Mouse (Mus musculus) monocyte, adult 5-6 weeks (primary cell): ENCODE data around the gene Gm11595. TPM values are rescaled to one million over a fixed set of nuclear protein-coding genes. Genes with fewer than 3 reads are reported as not detected.
"Not testable (repeated sequence)": the region's sequence is repeated elsewhere in the genome, so short reads cannot be mapped to it uniquely, and the experiment has no call there.

Source experiments
- ATAC-seq: fragments of 153-309, 156-312 bp; replicated peaks from 2 replicates; pipeline ENCODE4 v1.8.0; 2017; ENCODE audit warnings: mild to moderate bottlenecking; ENCODE audit not compliant: low TSS enrichment, insufficient number of reproducible peaks, severe bottlenecking, poor library complexity, low FRiP score
- total RNA-seq: library from RNA; stranded (forward); fragments of 200-1000, 200-491, 200-594 nt; gene quantifications from 3 replicates; pipeline ENCODE4 v1.2.3, GENCODE M21; 2017

The Gm11595 gene
- total RNA-seq = not detected in 3 replicates

- not testable (repeated sequence) for ATAC-seq
These were observed at the start of gene Gm11595 for GRCm38 (mm10) chr11:99772813-99773212. Gene Gm11595, minus strand, starts transcription at chr11:99772913.

- not testable (repeated sequence) for ATAC-seq
These were observed 42.9 kb upstream of the Gm11595 start, which contains the start of gene Gm11564 for GRCm38 (mm10) chr11:99815566-99815965. Gene Gm11564, minus strand, starts transcription at chr11:99815666.

- ATAC-seq = not testable (repeated sequence)
These were observed 37.1 kb upstream of the Gm11595 start, which contains the start of gene Krtap4-13 for GRCm38 (mm10) chr11:99809792-99810191. Gene Krtap4-13, minus strand, starts transcription at chr11:99809892.

GRCm38 (mm10) chr11:99804346-99804745 lies 31.6 kb upstream of the Gm11595 start, which contains the start of gene Gm11554:
Gene Gm11554, minus strand, starts transcription at chr11:99804446.
- not testable (repeated sequence) for ATAC-seq

GRCm38 (mm10) chr11:99798832-99799231 lies 26.1 kb upstream of the Gm11595 start, which contains the start of gene Gm11569:
Gene Gm11569, minus strand, starts transcription at chr11:99798932.
- not testable (repeated sequence) for ATAC-seq

GRCm38 (mm10) chr11:99793367-99793766 lies 20.7 kb upstream of the Gm11595 start, which contains the start of gene Gm11596:
Gene Gm11596, minus strand, starts transcription at chr11:99793467.
- ATAC-seq = no peak

GRCm38 (mm10) chr11:99784900-99785299 lies 12.2 kb upstream of the Gm11595 start, which contains the start of gene Krtap4-9:
Gene Krtap4-9, plus strand, starts transcription at chr11:99785200.
- not testable (repeated sequence) for ATAC-seq

- ATAC-seq = no peak
These were observed 7.9 kb upstream of the Gm11595 start, which contains the start of gene Krtap4-8 for GRCm38 (mm10) chr11:99780604-99781003. Gene Krtap4-8, minus strand, starts transcription at chr11:99780704.

- no peak for ATAC-seq
These were observed 5.7 kb upstream of the Gm11595 start for GRCm38 (mm10) chr11:99778401-99778800.

GRCm38 (mm10) chr11:99768410-99768809 lies 4.3 kb downstream of the Gm11595 start:
- ATAC-seq = no peak

- ATAC-seq = no peak
These were observed 13.8 kb downstream of the Gm11595 start for GRCm38 (mm10) chr11:99758877-99759276.

- no peak for ATAC-seq
These were observed 28.7 kb downstream of the Gm11595 start for GRCm38 (mm10) chr11:99743985-99744384.

GRCm38 (mm10) chr11:99734190-99734589 lies 38.5 kb downstream of the Gm11595 start, which contains the start of gene Gm14180:
Gene Gm14180, minus strand, starts transcription at chr11:99734290.
- ATAC-seq = no peak

- ATAC-seq = no peak
These were observed 48.7 kb downstream of the Gm11595 start for GRCm38 (mm10) chr11:99724061-99724460.

Other genes starting within 250 kb of the Gm11595 start
- gene Krt40, start 229.8 kb downstream of the Gm11595 start, total RNA-seq = not detected in 3 replicates
- not detected in 3 replicates for gene Krtap3-3, start 222.0 kb downstream of the Gm11595 start, total RNA-seq
- gene Krtap3-2, start 216.1 kb downstream of the Gm11595 start, total RNA-seq = not detected in 3 replicates
- gene Gm11939, start 213.4 kb downstream of the Gm11595 start, total RNA-seq = not detected in 3 replicates
- gene Krtap3-1, start 206.3 kb downstream of the Gm11595 start, total RNA-seq = not detected in 3 replicates
- gene Krtap1-5, start 191.9 kb downstream of the Gm11595 start, total RNA-seq = not detected in 3 replicates
- not detected in 3 replicates for gene Krtap1-4, start 189.3 kb downstream of the Gm11595 start, total RNA-seq
- gene Krtap1-3, start 181.6 kb downstream of the Gm11595 start, total RNA-seq = not detected in 3 replicates
- not detected in 3 replicates for gene Krtap9-3, start 174.8 kb downstream of the Gm11595 start, total RNA-seq
- not detected in 3 replicates for gene Gm11938, start 169.6 kb downstream of the Gm11595 start, total RNA-seq
- gene Gm11937, start 162.7 kb downstream of the Gm11595 start, total RNA-seq = not detected in 3 replicates
- gene Krtap2-4, start 158.1 kb downstream of the Gm11595 start, total RNA-seq = not detected in 3 replicates
- gene Gm11562, start 152.5 kb downstream of the Gm11595 start, total RNA-seq = not detected in 3 replicates
- not detected in 3 replicates for gene Krtap4-1, start 144.7 kb downstream of the Gm11595 start, total RNA-seq
- gene Krtap4-2, start 137.8 kb downstream of the Gm11595 start, total RNA-seq = not detected in 3 replicates
- not detected in 3 replicates for gene Krtap4-7, start 128.8 kb downstream of the Gm11595 start, total RNA-seq
- not detected in 3 replicates for gene Gm11555, start 122.7 kb downstream of the Gm11595 start, total RNA-seq
- not detected in 3 replicates for gene Gm11563, start 114.0 kb downstream of the Gm11595 start, total RNA-seq
- gene Krtap4-6, start 107.0 kb downstream of the Gm11595 start, total RNA-seq = not detected in 3 replicates
- gene Gm14190, start 82.2 kb downstream of the Gm11595 start, total RNA-seq = not detected in 3 replicates
- not detected in 3 replicates for gene Gm14180, start 38.6 kb downstream of the Gm11595 start, total RNA-seq
- not detected in 3 replicates for gene Krtap4-8, start 7.8 kb upstream of the Gm11595 start, total RNA-seq
- gene Krtap4-9, start 12.3 kb upstream of the Gm11595 start, total RNA-seq = not detected in 3 replicates
- gene Gm11596, start 20.6 kb upstream of the Gm11595 start, total RNA-seq = not detected in 3 replicates
- not detected in 3 replicates for gene Gm11569, start 26.0 kb upstream of the Gm11595 start, total RNA-seq
- gene Gm11554, start 31.5 kb upstream of the Gm11595 start, total RNA-seq = not detected in 3 replicates
- not detected in 3 replicates for gene Krtap4-13, start 37.0 kb upstream of the Gm11595 start, total RNA-seq
- gene Gm11564, start 42.8 kb upstream of the Gm11595 start, total RNA-seq = not detected in 3 replicates
- not detected in 3 replicates for gene 2300003K06Rik, start 65.2 kb upstream of the Gm11595 start, total RNA-seq
- not detected in 3 replicates for gene Krtap4-16, start 78.7 kb upstream of the Gm11595 start, total RNA-seq
- gene Gm11568, start 85.0 kb upstream of the Gm11595 start, total RNA-seq = not detected in 3 replicates
- not detected in 3 replicates for gene Gm11559, start 91.6 kb upstream of the Gm11595 start, total RNA-seq
- not detected in 3 replicates for gene Krtap9-1, start 100.5 kb upstream of the Gm11595 start, total RNA-seq
- not detected in 3 replicates for gene Gm11567, start 106.3 kb upstream of the Gm11595 start, total RNA-seq
- gene Krtap31-1, start 135.0 kb upstream of the Gm11595 start, total RNA-seq = not detected in 3 replicates
- gene Gm11565, start 141.8 kb upstream of the Gm11595 start, total RNA-seq = not detected in 3 replicates
- not detected in 3 replicates for gene Krtap31-2, start 163.4 kb upstream of the Gm11595 start, total RNA-seq
- not detected in 3 replicates for gene Krtap9-5, start 175.6 kb upstream of the Gm11595 start, total RNA-seq
- gene Krtap29-1, start 206.1 kb upstream of the Gm11595 start, total RNA-seq = not detected in 3 replicates
- gene Krtap16-1, start 213.7 kb upstream of the Gm11595 start, total RNA-seq = not detected in 3 replicates
- gene Krtap17-1, start 221.1 kb upstream of the Gm11595 start, total RNA-seq = not detected in 3 replicates
- not detected in 3 replicates for gene Krt33a, start 243.3 kb upstream of the Gm11595 start, total RNA-seq